Mouse (Mus musculus) liver, embryonic 11.5 days (tissue): ENCODE results near the gene Jmjd1c. TPM values are rescaled to one million over a fixed set of nuclear protein-coding genes. Genes with fewer than 3 reads are reported as not detected.
A peak's percentile ranks its signal among the peaks of the same experiment; 100 is the strongest.

Experiments used
- ATAC-seq: fragments of 200-750 bp; cut with Nextera tagmentation; replicated peaks from 2 replicates; pipeline ENCODE4 v1.8.0; 2017; ENCODE audit warnings: moderate number of reproducible peaks, mild to moderate bottlenecking, moderate TSS enrichment, moderate library complexity; ENCODE audit not compliant: low FRiP score
- DNase-seq: peaks from one replicate; pipeline ENCODE4 v3.0.0-alpha.2; 2017; ENCODE audit warnings: low spot score
- H3K27ac ChIP-seq: fragments of 300-500 bp; sonication (generic); 2 replicates; pipeline ENCODE4 v1.5.1; 2014; ENCODE audit warnings: mild to moderate bottlenecking, low read depth, low read length, control low read depth
- H3K27me3 ChIP-seq: fragments of 300-500 bp; sonication (generic); replicated peaks from 2 replicates; pipeline ENCODE4 v1.6.1; 2014; ENCODE audit warnings: low read length, mixed read lengths; ENCODE audit not compliant: control insufficient read depth, insufficient read depth
- H3K36me3 ChIP-seq: fragments of 300-500 bp; sonication (generic); 2 replicates; pipeline ENCODE4 v1.6.1; 2014; ENCODE audit warnings: mild to moderate bottlenecking, low read length, moderate library complexity, mixed read lengths; ENCODE audit not compliant: control insufficient read depth, insufficient read depth
- H3K4me1 ChIP-seq: fragments of 300-500 bp; sonication (generic); replicated peaks from 2 replicates; pipeline ENCODE4 v1.6.1; 2014; ENCODE audit warnings: low read length, mixed read lengths; ENCODE audit not compliant: control insufficient read depth, insufficient read depth
- H3K4me2 ChIP-seq: fragments of 300-500 bp; sonication (generic); 2 replicates; pipeline ENCODE4 v1.6.1; 2014; ENCODE audit warnings: mild to moderate bottlenecking, control low read depth, moderate library complexity
- H3K4me3 ChIP-seq: fragments of 300-500 bp; sonication (generic); 2 replicates; pipeline ENCODE4 v1.5.1; 2014; ENCODE audit warnings: low read depth, low read length, control low read depth
- H3K9ac ChIP-seq: fragments of 300-500 bp; sonication (generic); 2 replicates; pipeline ENCODE4 v1.6.1; 2014; ENCODE audit warnings: low read depth, low read length, control low read depth
- H3K9me3 ChIP-seq: fragments of 300-500 bp; sonication (generic); 2 replicates; pipeline ENCODE4 v1.6.1; 2016; ENCODE audit warnings: low read length, inconsistent platforms, mixed read lengths; ENCODE audit not compliant: control insufficient read depth
- WGBS: fragments of 180-500 bp; shearing (Covaris S2); extraction: QIAGEN DNeasy Blood & Tissue Kit; methylation state at CpG from one replicate; pipeline ENCODE4 v1.1.7; 2014; 5-methylcytosine and 5-hydroxymethylcytosine counted together
- polyA plus RNA-seq: library from polyadenylated mRNA; unstranded; fragments of >200 nt; fragmentation: Nextera tagmentation; extraction: Ambion mirVana; gene quantifications from 2 replicates; pipeline ENCODE4 v1.2.1, GENCODE M21; 2014

Gene Jmjd1c
- polyA plus RNA-seq, 1 experiment from 2014 or later = 31.6 TPM

GRCm38 (mm10) chr10:67182651-67183050, 86.7 kb downstream of the Jmjd1c start:
- peaks cover 22% of the 10 kb centered on the region for H3K4me1 ChIP-seq
- H3K27ac ChIP-seq = peak overlapping the region; percentile 78
- H3K27me3 ChIP-seq = no peaks in the 10 kb centered on the region
- H3K36me3 ChIP-seq = no peaks in the 10 kb centered on the region
- H3K4me2 ChIP-seq = peak overlapping the region; percentile 54
- ATAC-seq = 0 out of 2 replicates have a peak, but pooled peaks have one; percentile 22
- H3K4me3 ChIP-seq = no peak overlapping the region
- no peaks in the 10 kb centered on the region for H3K9me3 ChIP-seq
- H3K9ac ChIP-seq = 0 out of 2 replicates have a peak overlapping the region, but pooled peaks have one; percentile 8
- DNase-seq = no peak
- WGBS = 51% methylated on average over 3 of the region's 3 CpGs

GRCm38 (mm10) chr10:67183086-67183485, 87.2 kb downstream of the Jmjd1c start:
- peak; percentile 73 for ATAC-seq
- no peaks in the 10 kb centered on the region for H3K9me3 ChIP-seq
- 33% methylated on average over 1 of the region's 1 CpGs for WGBS
- H3K4me2 ChIP-seq = peak overlapping the region; percentile 54
- no peak overlapping the region for H3K9ac ChIP-seq
- H3K4me3 ChIP-seq = no peak overlapping the region
- DNase-seq = no peak
- H3K4me1 ChIP-seq = peaks cover 20% of the 10 kb centered on the region
- no peaks in the 10 kb centered on the region for H3K27me3 ChIP-seq
- H3K36me3 ChIP-seq = no peaks in the 10 kb centered on the region
- H3K27ac ChIP-seq = peak overlapping the region; percentile 78

- Histone ChIP-seq H3K4me1 (peaks cover 20% of the 10 kb centered on the region), H3K36me3 (no peaks in the 10 kb centered on the region), H3K4me3 (no peak overlapping the region), H3K27me3 (no peaks in the 10 kb centered on the region), H3K9me3 (no peaks in the 10 kb centered on the region), H3K4me2 (peak overlapping the region; percentile 10; the same call in 1 of the 2 replicates), H3K9ac (no peak overlapping the region), H3K27ac (peak overlapping the region; percentile 62; the same call in 1 of the 2 replicates)
- DNase-seq (no peak), ATAC-seq (no peak)
- WGBS = 52% methylated on average over 3 of the region's 3 CpGs
Measured at GRCm38 (mm10) chr10:67184441-67185070, 88.6 kb downstream of the Jmjd1c start.

DNA sequence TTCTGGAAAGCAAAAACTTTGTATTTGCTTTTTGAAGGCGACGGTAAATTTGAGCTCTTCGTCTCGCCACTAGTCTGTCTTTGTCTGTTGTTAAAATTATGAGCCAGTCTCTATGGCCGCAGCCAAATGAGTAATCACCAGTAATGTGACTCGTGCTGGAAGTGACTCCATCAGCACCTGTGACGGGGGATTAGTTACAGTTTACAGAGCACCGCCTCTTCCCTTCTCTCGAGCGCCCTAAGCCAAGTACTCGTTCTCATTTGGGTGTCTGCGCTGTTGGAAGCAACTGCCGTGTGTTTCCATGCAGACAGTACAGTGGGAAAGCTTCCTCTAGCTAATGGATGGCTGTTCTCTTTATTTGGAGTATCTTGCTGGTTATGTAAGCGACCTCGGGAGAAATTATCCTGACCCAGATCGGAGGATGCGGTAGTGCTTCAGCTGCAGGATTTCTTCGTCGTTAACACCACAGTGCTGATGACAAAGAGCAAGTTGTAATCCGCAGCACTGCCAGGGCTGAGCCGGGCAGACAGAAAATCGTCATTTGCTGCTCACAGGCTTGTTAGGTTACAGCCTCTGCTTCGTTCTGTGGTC, 89.7 kb downstream of the Jmjd1c start:
- DNase-seq (peak; percentile 78), ATAC-seq (peak; percentile 91)
- peaks cover 20% of the 10 kb centered on the region for H3K4me1 ChIP-seq
- H3K27me3 ChIP-seq = no peaks in the 10 kb centered on the region
- H3K4me3 ChIP-seq = peak overlapping the region; percentile 59
- peak overlapping the region; percentile 66 for H3K4me2 ChIP-seq
- H3K36me3 ChIP-seq = no peaks in the 10 kb centered on the region
- H3K27ac ChIP-seq = peak overlapping the region; percentile 94
- under 1% methylated on average over 23 of the region's 23 CpGs for WGBS
- peak overlapping the region; percentile 67 for H3K9ac ChIP-seq
- H3K9me3 ChIP-seq = no peaks in the 10 kb centered on the region

- H3K4me1 ChIP-seq = peaks cover 19% of the 10 kb centered on the region
Measured at GRCm38 (mm10) chr10:67186489-67186888, 90.6 kb downstream of the Jmjd1c start.

DNA sequence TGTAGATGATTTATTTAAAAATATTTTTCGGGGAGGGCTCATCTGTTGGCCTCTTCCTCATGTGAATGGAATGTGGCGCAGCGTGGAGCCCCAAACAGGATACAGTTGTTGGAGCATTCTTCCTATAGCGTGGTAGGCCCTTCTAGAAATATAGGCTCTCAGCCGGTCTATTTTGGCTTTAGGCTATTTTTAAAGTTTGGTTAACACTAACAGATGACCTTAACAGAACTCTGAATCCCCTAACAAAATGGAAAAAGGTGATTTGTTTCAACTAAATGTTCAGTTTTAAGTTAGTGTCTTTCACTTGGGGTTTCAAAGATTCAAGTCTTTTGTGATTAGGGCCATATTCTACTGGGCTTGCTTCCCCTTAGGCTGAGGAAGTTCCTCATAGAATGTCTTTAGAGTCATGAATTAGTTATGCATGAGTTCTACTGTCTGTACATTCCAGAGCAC, 91.1 kb downstream of the Jmjd1c start:
- Histone ChIP-seq H3K4me1 (peaks cover 15% of the 10 kb centered on the region), H3K9me3 (no peaks in the 10 kb centered on the region), H3K9ac (peak overlapping the region; percentile 77), H3K27ac (peak overlapping the region; percentile 68), H3K4me2 (peak overlapping the region; percentile 66), H3K36me3 (no peaks in the 10 kb centered on the region), H3K4me3 (peak overlapping the region; percentile 59), H3K27me3 (no peaks in the 10 kb centered on the region)
- 10% methylated on average over 5 of the region's 5 CpGs for WGBS
- ATAC-seq = no peak
- no peak for DNase-seq

More at GRCm38 (mm10) chr10:67186489-67186888, 90.6 kb downstream of the Jmjd1c start:
- ATAC-seq = no peak
- Histone ChIP-seq H3K27ac (peak overlapping the region; percentile 68), H3K9ac (peak overlapping the region; percentile 77), H3K4me3 (peak overlapping the region; percentile 59), H3K27me3 (no peaks in the 10 kb centered on the region), H3K4me2 (peak overlapping the region; percentile 66), H3K9me3 (no peaks in the 10 kb centered on the region), H3K36me3 (no peaks in the 10 kb centered on the region)
- no peak for DNase-seq

- Histone ChIP-seq H3K4me3 (peak overlapping the region; percentile 59), H3K9ac (peak overlapping the region; percentile 50; the same call in 1 of the 2 replicates), H3K4me1 (peaks cover 9% of the 10 kb centered on the region), H3K27me3 (no peaks in the 10 kb centered on the region), H3K4me2 (peak overlapping the region; percentile 66), H3K9me3 (no peaks in the 10 kb centered on the region), H3K36me3 (peaks cover 4% of the 10 kb centered on the region; the same call in 1 of the 2 replicates), H3K27ac (no peak overlapping the region)
- DNase-seq (no peak), ATAC-seq (no peak)
- WGBS = 65% methylated on average over 2 of the region's 2 CpGs
Measured at GRCm38 (mm10) chr10:67187952-67188351, 92.0 kb downstream of the Jmjd1c start.

GRCm38 (mm10) chr10:67189057-67189456, 93.1 kb downstream of the Jmjd1c start:
- peak overlapping the region; percentile 46 for H3K4me2 ChIP-seq
- H3K27me3 ChIP-seq = no peaks in the 10 kb centered on the region
- DNase-seq = no peak
- no peak overlapping the region for H3K9ac ChIP-seq
- H3K4me1 ChIP-seq = peaks cover 11% of the 10 kb centered on the region
- peaks cover 6% of the 10 kb centered on the region; the same call in 1 of the 2 replicates for H3K36me3 ChIP-seq
- H3K4me3 ChIP-seq = no peak overlapping the region
- H3K27ac ChIP-seq = no peak overlapping the region
- ATAC-seq = no peak
- H3K9me3 ChIP-seq = no peaks in the 10 kb centered on the region
